Mouse (Mus musculus): ENCODE measurements around the gene Plau.

Gene Plau

DNA sequence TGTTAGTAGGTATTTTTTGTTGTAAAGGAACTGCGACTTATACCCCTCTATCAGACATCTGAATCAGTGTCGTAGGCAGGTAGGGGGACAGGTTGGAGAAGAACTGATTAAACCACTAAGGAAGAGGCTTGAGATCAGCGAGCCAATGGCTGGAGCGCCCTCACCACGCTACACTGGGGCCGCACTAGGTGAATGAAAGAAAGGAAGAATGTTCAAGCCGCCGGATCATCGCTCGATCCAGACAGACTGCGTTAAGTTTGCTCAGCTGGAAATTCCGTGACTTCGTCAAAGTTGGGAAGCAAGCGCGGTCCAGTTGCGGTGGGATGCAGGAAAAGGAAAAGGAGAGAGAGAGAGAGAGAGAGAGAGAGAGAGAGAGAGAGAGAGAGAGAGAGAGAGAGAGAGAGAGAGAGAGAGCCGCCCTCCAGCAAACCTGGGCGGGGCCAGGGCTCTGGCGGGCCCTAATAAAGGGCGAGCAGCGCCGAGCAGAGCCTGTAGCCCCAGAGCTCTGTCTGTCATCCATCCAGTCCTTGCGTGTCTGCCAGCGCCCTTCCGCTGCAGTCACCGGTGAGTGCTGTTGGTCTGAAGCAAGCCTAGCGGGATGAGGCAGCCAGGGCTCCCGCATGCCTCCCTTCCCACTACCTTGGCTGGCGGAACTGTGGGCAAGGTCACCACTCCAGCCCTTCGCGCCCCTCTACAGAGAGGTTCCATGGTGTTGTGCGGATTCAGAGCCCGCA, at the start of gene Plau:
TSS of gene Plau (plus strand) at position 490 of the 734 bp plus-strand sequence.
- no peak for DNase-seq (ENCODE audit: low spot score)

- DNase-seq (ENCODE audit: low spot score): no peak
Observed at GRCm38 (mm10) chr14:20788151-20788550, 48.3 kb upstream of the Plau start.

DNA sequence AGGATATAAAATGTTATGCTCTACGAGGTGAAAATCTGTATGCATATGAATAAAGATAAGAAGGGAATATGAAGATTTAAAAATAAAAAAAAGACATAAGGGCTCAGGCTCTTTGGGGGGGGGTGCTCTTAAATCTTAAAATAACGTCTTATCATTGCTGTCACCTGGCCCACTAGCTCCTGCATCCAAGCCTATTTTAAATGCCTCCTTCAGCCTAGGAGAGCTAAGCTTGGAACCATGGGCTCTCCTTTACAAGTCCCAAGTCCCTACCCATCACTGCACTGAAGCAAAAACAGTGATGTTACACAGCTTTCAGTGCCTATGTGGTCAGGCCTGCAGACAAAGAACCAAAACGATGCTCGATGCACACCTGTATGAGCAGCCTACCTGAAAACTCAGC, 46.9 kb upstream of the Plau start:
- DNase-seq (ENCODE audit: low spot score): no peak

DNA sequence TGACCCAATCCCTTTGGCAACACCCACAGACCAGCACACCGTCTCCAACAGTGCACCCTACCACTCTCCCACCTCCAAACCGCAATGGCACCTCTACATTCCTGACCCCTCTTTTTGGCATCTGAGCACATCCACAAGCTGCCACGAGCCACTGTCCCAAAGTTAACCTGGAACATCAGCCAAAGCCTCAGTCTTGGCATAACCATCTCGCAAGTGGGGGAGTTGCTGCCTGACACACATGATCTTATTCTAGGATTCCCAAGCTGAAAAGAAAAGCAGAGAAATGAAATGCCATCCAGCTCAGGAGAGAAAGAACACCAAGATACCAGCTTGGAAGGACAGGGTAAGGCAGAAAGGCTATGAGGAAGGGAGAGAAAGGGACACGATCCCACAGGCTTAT, 46.0 kb upstream of the Plau start:
- DNase-seq (ENCODE audit: low spot score): no peak

GRCm38 (mm10) chr14:20790996-20791395, 45.5 kb upstream of the Plau start:
- DNase-seq (ENCODE audit: low spot score): no peak

DNA sequence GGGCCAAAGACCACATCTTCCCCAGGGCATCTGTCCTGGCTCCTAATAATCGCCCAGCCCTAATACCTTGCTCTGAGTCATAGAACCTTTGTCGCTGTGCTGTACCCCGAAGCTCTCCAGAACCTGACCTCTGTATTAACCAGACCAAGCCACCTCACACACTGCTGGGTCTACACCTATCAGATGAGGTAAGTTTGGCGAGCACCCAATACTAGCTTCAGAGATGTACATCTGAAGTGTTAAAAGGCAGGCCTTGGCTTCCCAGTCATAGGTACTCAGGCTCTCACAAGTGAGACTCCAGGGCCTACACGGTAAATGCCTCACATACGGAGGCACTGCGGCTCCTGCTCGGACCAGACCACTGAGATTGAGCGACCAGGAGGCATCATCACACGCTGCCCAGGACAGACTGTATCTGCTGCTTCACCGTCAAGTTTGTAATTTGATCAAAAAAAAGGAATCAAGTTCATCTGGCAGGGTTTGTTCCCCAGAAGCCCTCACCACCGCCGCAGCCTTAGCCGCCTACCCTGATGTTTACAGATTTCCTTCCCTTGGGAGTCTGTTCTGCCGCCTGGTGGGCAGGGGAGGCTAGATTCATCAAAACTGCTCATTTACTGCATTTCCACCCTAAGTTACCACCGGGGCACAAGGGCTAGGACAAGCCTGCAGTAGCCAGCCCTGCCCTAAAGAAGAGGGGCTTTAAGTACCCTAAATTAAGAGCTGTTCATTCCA, 44.8 kb upstream of the Plau start:
- no peak for DNase-seq (ENCODE audit: low spot score)

GRCm38 (mm10) chr14:20792243-20792921, 44.1 kb upstream of the Plau start:
- DNase-seq (ENCODE audit: low spot score): no peak

DNA sequence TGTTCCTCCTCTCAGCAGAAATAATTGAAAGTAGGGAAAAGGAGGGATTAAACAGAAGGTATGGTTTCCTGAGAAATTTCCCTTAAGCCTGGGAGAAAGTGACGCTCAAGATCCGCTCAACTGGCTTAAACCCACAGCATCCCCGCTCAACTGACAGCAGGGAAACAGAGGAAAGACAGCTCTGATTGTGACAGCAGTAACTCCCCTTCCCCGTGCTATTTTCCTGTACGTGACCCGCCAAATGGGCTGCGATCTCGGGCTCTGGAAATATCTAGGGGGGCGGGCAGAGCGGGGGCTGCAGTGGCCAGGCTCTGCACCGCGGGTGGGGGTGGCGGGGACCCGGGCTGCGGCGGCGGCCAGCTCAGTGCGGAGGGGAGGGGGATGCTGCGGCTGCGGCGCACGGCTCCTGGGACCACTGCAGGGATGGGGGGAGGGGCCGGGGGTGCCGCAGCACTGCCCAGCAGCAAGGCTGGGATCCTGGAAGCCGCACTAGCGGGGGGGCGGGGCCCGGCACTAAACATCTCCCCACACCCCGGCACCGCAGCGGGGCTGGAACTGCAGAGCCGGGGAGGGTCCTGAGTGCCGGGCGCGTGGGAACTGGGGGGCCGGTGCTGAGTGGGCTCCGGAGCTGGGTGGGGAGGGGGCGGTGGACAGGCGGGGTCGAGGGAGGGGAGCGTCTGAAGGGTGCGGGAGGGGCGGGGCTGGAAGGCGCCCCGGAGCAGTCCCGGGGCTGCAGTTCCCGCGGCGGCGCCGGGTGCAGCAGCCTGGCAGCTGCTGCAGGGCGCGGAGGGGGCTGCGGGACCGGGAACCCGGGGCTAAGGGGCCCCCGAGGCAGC, 43.3 kb upstream of the Plau start:
- no peak for DNase-seq (ENCODE audit: low spot score)

DNA sequence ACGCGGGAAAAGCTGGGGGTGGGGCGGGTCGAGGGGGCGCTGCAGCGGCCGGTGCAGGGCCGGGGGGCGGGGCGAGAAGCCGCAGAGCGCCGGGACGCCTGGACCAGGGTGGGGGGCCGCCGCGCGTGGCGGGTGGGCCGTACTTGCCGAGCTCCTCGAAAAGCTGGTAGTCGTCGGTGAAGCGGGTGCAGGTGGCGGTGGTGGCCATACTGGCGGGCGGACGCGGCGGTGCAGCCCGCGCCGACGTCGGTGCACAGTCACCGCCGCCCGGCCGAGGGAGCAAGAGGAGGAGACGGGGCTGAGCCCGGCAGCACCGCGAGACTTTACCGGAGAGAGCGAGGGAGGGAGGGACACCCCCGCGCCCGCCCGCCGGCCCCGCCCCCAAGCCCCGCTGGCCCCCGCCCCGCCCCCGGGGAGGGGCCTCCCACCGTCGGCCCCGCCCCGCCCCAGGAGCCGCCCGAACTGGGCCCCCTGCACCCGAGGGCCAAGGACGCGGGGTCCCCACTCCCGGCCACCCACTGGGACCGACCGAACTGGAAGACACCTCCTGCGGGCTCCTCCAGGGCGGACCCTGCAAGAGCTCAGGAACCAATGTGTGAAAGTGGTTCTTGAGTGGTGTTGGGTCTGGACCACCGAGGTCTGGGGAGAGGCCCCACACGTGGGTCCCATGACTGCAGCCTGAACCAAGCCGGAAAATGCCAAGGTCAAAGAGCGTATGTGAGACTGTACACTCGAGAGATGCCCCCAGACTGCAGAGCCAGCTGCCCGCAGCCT, 42.5 kb upstream of the Plau start, which contains the start of gene Camk2g:
TSS of gene Camk2g (minus strand) at position 331 of the 774 bp plus-strand sequence.
- DNase-seq (ENCODE audit: low spot score): no peak

- DNase-seq (ENCODE audit: low spot score): no peak
Observed at GRCm38 (mm10) chr14:20794589-20794988, 41.9 kb upstream of the Plau start.

DNA sequence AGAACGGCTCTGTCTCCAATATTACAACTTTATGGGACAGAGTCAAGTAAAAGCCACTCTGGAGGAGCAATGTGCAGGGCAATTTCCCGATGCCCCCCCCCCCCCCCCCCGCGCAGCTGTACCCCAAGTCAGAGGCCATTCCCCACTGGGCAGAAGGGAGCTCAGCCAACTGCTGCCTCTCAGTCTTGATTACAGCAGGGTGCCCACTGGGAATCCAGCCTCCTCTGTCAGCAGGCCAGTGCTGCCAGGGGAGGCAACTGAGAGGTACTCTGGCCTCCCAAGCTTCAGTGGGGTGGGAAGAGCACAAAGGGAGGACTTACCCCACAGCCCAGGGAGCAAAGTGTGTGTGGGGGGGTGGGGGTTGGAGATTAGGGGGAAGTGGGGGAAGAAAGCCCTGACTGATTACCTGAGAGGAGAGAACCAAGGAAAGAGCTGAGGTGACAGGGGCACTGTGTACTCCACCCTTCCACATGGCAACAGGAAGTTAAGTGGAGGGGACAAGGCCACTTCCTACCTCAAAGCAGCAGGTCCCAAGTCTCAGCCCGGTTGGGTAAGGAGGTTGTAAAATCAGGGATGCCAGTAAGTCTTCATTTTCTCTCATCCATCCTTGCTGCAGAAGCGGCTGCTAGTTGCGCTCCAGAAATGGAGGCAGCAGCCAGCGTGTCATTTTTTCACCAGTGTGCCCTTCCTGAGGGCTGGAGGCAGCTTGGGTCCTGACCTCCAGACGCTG, 40.9 kb upstream of the Plau start:
- no peak for DNase-seq (ENCODE audit: low spot score)

- DNase-seq (ENCODE audit: low spot score): no peak
Observed at GRCm38 (mm10) chr14:20796170-20796569, 40.3 kb upstream of the Plau start.

- no peak for DNase-seq (ENCODE audit: low spot score)
Observed at GRCm38 (mm10) chr14:20796643-20797042, 39.8 kb upstream of the Plau start.

- DNase-seq (ENCODE audit: low spot score): no peak
Observed at GRCm38 (mm10) chr14:20798300-20798699, 38.2 kb upstream of the Plau start.

DNA sequence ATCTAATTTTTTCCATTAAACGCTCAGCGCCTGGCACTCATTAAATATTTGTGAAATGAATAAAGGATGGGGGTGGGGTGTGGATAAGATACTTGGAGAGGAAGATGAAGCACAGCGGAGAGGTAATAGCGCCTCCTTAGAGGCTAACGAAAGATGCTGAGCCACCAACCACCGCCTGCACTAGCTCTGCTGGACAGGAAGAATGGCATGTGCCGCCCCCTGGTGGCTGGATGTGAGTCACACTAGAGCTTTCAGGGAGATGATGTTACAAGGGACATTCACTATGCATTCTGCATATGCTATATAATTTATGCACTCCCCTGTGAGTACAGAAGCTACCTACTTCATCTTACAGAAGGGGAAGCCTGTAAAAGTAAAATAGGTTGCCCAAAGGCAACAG, 37.7 kb upstream of the Plau start:
- peak; percentile 69 for DNase-seq (ENCODE audit: low spot score)

DNA sequence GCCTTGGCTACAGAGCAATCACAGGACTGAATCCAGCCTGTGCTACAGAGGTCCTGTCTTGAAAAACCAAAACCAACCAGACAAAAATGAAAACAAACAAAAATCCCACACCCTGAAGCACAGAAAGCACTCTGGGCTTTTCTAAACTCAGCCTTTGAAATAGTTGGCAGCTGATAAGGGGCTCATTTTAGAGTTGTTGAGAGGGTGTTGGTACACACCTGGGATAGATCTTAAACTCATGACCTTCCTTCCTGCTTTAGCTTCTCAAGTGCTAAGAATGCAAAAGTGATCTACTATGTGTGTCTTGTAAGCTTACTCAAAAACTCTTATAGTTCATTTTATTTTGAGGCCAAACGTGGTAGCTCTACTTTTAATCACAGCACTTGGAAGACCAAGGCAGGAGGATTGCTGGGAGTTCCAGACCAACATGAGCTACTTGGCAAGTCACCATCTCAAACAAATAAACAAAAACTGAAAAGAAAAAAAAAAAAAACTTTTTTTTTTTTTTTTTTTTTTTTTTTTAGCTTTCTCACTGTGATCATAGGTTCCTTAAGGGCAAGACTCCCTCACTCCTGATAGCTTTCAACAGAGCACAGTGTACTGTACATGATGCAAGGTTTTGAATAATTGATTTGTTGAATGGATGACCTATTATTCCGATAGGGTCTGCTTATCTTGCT, 33.4 kb upstream of the Plau start:
- DNase-seq (ENCODE audit: low spot score): no peak

DNA sequence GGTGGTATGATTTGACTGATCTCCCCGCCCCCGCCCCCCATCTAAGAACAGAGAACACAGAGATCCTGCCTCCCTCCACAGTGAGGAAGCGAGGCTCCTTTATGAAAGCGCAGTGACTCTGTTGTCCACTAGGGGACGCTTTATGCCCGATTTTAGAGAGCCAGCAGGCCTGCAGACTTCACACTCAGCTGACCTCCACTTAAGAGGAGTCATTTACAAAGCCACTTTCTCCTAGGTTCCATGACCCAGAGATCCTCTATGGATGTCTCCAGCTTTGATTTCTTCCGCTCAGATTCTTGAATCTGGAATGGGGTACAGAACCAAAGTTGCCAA, 32.9 kb upstream of the Plau start:
- DNase-seq (ENCODE audit: low spot score): no peak

DNA sequence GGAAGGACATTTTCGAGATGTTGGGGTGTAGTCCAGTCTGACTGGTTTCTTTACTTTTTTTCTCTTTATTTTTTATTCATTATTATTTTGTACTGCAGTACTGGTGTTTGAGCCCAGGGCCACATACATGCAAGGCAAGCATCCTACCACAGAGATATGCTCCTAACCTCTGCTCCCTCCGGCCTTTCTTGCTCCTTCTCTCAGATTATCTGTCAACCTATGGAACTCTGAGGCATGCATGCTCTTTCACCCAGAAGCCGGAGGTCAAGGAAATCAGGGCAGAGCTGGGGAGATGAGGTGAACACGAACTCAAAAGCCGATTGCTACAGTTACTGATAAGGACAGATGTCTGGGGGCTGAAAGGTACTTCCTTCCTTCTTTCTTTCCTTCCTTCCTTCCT, 32.0 kb upstream of the Plau start:
- DNase-seq (ENCODE audit: low spot score): no peak

DNA sequence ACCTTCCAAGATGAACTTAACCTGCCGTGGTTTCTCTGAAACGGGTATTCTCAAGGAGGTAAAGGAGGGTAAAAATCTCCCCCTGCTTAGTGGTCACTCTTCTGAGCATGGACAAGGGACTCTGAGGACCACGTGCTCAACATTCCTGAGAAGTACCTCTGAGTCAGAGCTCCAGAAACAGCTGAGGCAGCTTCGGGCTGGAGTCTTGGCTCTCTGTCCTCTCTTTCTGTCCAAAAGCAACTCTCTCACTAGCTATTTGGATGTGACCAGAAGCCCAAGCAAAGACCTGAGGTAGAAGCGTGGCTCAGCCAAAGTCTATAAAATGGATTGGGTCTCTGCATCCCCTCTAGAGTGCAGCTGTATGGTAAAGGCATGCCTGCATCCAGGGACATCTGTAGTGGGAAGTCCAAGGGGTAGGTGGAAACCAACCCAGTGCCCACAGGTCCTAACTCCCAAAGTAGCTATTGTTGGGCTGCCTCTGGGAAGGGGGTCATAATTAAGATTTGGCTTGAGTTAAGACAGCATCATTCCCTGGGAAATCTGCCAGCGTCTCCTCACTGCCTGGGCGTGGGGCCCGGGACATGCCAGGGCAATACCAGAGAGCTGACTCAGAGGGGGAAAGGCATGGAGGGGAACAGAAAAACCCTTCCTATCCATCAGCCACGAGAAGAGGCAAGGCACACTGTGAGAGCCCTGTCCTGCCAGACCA, 31.3 kb upstream of the Plau start:
- DNase-seq (ENCODE audit: low spot score): no peak

Data from layer of hippocampus, adult 9-10 months (tissue).